Mouse (Mus musculus) stomach, postnatal 0 days (tissue): ENCODE data around the gene Chml. TPM values are rescaled to one million over a fixed set of nuclear protein-coding genes. Genes with fewer than 3 reads are reported as not detected.

Experiments
- ATAC-seq: fragments of 200-750 bp; cut with Nextera tagmentation; 2 replicates; pipeline ENCODE4 v1.8.0; 2017; ENCODE audit not compliant: low FRiP score, low TSS enrichment
- DNase-seq: peaks from one replicate; pipeline ENCODE4 v3.0.0-alpha.2; 2016; ENCODE audit warnings: low spot score
- H3K27ac ChIP-seq: fragments of 300-500 bp; sonication (generic); replicated peaks from 2 replicates; pipeline ENCODE4 v1.5.1; 2014; ENCODE audit warnings: mild to moderate bottlenecking, control low read depth
- H3K27me3 ChIP-seq: fragments of 300-500 bp; sonication (generic); 2 replicates; pipeline ENCODE4 v1.6.1; 2014; ENCODE audit warnings: low read length; ENCODE audit not compliant: control insufficient read depth, insufficient read depth
- H3K36me3 ChIP-seq: fragments of 300-500 bp; sonication (generic); 2 replicates; pipeline ENCODE4 v1.6.1; 2014; ENCODE audit warnings: low read length, mixed read lengths; ENCODE audit not compliant: control insufficient read depth, insufficient read depth
- H3K4me1 ChIP-seq: fragments of 300-500 bp; sonication (generic); replicated peaks from 2 replicates; pipeline ENCODE4 v1.6.1; 2014; ENCODE audit warnings: antibody characterized with exemption; ENCODE audit not compliant: control insufficient read depth, insufficient read depth
- H3K4me2 ChIP-seq: fragments of 300-500 bp; sonication (generic); replicated peaks from 2 replicates; pipeline ENCODE4 v1.6.1; 2014; ENCODE audit warnings: low read depth, mild to moderate bottlenecking, control low read depth, moderate library complexity
- H3K4me3 ChIP-seq: fragments of 300-500 bp; sonication (generic); 2 replicates; pipeline ENCODE4 v1.5.1; 2014; ENCODE audit warnings: low read depth, low read length, control low read depth
- H3K9ac ChIP-seq: fragments of 300-500 bp; sonication (generic); 2 replicates; pipeline ENCODE4 v1.6.1; 2014; ENCODE audit warnings: mild to moderate bottlenecking, low read length, control low read depth, mixed read lengths
- H3K9me3 ChIP-seq: fragments of 300-500 bp; sonication (generic); 2 replicates; pipeline ENCODE4 v1.6.1; 2016; ENCODE audit warnings: low read length; ENCODE audit not compliant: control insufficient read depth
- CTCF ChIP-seq: IDR thresholded peaks from 2 replicates; pipeline ENCODE4 v1.5.1; 2016; ENCODE audit warnings: antibody characterized with exemption, low read depth, mild to moderate bottlenecking, moderate library complexity
- EP300 ChIP-seq: optimal IDR thresholded peaks from 2 replicates; pipeline ENCODE3; 2016; ENCODE audit warnings: antibody characterized with exemption
- WGBS: fragments of 180-500 bp; shearing (Covaris S2); extraction: QIAGEN DNeasy Blood & Tissue Kit; methylation state at CpG from one replicate; pipeline ENCODE4 v1.1.7; 2014; 5-methylcytosine and 5-hydroxymethylcytosine counted together
- polyA plus RNA-seq: library from polyadenylated mRNA; unstranded; fragments of >200 nt; fragmentation: Nextera tagmentation; extraction: Ambion mirVana; gene quantifications from 2 replicates; pipeline ENCODE4 v1.2.1, GENCODE M21; 2015

Gene Chml
- polyA plus RNA-seq, 1 experiment from 2014 or later, result 1.0 TPM

GRCm38 (mm10) chr1:175670042-175670441 lies 22.7 kb downstream of the Chml start:
- no peak for TF ChIP-seq CTCF
- no peak for TF ChIP-seq EP300
- WGBS, result 70% methylated on average over 7 of the region's 7 CpGs

GRCm38 (mm10) chr1:175669456-175669855 lies 23.2 kb downstream of the Chml start:
- H3K9ac ChIP-seq, result no peak overlapping the region
- ATAC-seq (no peak), DNase-seq (no peak)
- WGBS, result 76% methylated on average over 3 of the region's 3 CpGs
- H3K9me3 ChIP-seq, result no peaks in the 10 kb centered on the region
- no peak overlapping the region for H3K4me2 ChIP-seq
- H3K27ac ChIP-seq, result no peak overlapping the region
- no peak overlapping the region for H3K4me3 ChIP-seq
- no peaks in the 10 kb centered on the region for H3K4me1 ChIP-seq
- TF ChIP-seq CTCF (no peak), EP300 (no peak)
- H3K36me3 ChIP-seq, result no peaks in the 10 kb centered on the region
- H3K27me3 ChIP-seq, result no peaks in the 10 kb centered on the region

More at GRCm38 (mm10) chr1:175670042-175670441, 22.7 kb downstream of the Chml start:
- Histone ChIP-seq H3K4me1 (no peaks in the 10 kb centered on the region), H3K27me3 (no peaks in the 10 kb centered on the region), H3K9ac (no peak overlapping the region), H3K4me3 (no peak overlapping the region), H3K36me3 (no peaks in the 10 kb centered on the region), H3K9me3 (no peaks in the 10 kb centered on the region), H3K4me2 (no peak overlapping the region), H3K27ac (no peak overlapping the region)
- DNase-seq (no peak), ATAC-seq (no peak)

DNA sequence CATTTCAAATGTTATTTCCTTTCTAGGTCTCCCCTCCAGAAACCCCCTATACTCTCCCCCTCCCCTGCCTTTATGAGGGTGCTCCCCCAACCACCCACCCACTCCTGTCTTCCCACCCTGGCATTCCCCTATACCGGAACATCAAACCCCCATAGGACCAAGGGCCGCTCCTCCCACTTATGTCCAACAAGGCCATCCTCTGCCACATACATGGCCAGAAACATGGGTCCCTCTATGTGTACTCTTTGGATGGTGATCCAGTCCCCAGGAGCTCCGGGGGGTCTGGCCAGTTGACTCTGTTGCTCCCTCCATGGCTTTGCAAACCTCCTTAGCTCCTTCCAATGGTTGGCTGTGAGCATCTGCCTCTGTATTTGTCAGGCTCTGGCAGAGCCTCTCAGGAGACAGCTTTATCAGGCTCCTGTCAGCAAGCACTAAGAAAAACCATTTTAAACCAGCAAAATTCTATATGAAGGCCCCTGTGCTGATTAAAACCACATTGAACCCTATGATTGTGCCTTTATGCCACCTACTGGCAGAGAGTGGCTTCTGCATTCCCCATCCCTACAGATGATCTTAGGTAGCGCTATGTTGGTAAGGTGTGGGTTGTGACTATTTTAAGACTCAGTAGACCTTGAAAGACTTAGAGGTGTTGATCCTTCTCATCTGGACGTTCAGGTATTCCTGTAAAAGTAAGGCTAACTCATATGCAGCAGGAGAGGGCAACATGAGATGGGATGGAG lies 23.9 kb downstream of the Chml start:
- DNase-seq, result peak; percentile 27
- ATAC-seq, result no peak
- Histone ChIP-seq H3K4me3 (no peak overlapping the region), H3K36me3 (no peaks in the 10 kb centered on the region), H3K9me3 (no peaks in the 10 kb centered on the region), H3K27ac (no peak overlapping the region), H3K9ac (no peak overlapping the region), H3K4me2 (no peak overlapping the region), H3K4me1 (no peaks in the 10 kb centered on the region), H3K27me3 (no peaks in the 10 kb centered on the region)
- TF ChIP-seq EP300 (no peak), CTCF (peak; percentile 85)
- 77% methylated on average over 5 of the region's 5 CpGs for WGBS

GRCm38 (mm10) chr1:175659900-175660299 lies 32.8 kb downstream of the Chml start:
- Histone ChIP-seq H3K4me1 (no peaks in the 10 kb centered on the region), H3K36me3 (no peaks in the 10 kb centered on the region), H3K27ac (no peak overlapping the region), H3K9me3 (no peaks in the 10 kb centered on the region), H3K27me3 (no peaks in the 10 kb centered on the region), H3K9ac (no peak overlapping the region), H3K4me3 (no peak overlapping the region), H3K4me2 (no peak overlapping the region)
- TF ChIP-seq CTCF (no peak), EP300 (no peak)
- WGBS, result 86% methylated on average over 4 of the region's 4 CpGs
- DNase-seq, result no peak
- ATAC-seq, result no peak

DNA sequence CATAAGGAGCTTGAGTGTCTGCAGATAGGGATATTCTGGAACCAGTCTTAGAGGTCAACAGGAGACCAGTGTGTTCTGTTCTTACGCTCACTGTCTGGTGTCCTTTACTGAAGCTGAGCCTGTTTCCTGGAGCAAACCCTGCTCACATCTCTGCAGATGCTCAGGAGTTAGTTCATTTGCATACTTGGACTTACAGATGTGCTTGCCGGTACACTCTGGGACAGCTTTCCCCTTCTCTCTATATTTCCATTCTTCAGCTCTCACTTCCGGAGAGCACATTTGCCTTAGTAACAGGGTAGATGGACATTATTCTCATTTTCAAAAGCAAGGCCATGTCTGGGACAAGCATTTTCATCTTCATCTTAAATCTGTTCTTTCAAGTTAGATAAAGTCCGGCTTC lies 44.1 kb downstream of the Chml start:
- DNase-seq, result no peak
- TF ChIP-seq EP300, result no peak
- no peak for TF ChIP-seq CTCF
- WGBS, result 89% methylated on average over 4 of the region's 4 CpGs
- no peak overlapping the region for H3K4me3 ChIP-seq
- H3K9ac ChIP-seq, result no peak overlapping the region
- H3K27ac ChIP-seq, result no peak overlapping the region
- no peak overlapping the region for H3K4me2 ChIP-seq
- no peaks in the 10 kb centered on the region for H3K4me1 ChIP-seq
- H3K9me3 ChIP-seq, result no peaks in the 10 kb centered on the region
- H3K27me3 ChIP-seq, result no peaks in the 10 kb centered on the region
- H3K36me3 ChIP-seq, result no peaks in the 10 kb centered on the region
- ATAC-seq, result no peak

- H3K4me2 ChIP-seq, result no peak overlapping the region
- no peak overlapping the region for H3K27ac ChIP-seq
- H3K9me3 ChIP-seq, result no peaks in the 10 kb centered on the region
- no peaks in the 10 kb centered on the region for H3K36me3 ChIP-seq
- no peak for DNase-seq
- ATAC-seq, result no peak
- H3K9ac ChIP-seq, result no peak overlapping the region
- WGBS, result 42% methylated on average over 9 of the region's 9 CpGs
- H3K4me3 ChIP-seq, result no peak overlapping the region
- TF ChIP-seq CTCF, result no peak
- no peak for TF ChIP-seq EP300
- H3K4me1 ChIP-seq, result no peaks in the 10 kb centered on the region
- no peaks in the 10 kb centered on the region for H3K27me3 ChIP-seq
Measured at GRCm38 (mm10) chr1:175646952-175647351, 45.7 kb downstream of the Chml start.
